Mouse (Mus musculus) heart, postnatal 0 days (tissue): ENCODE measurements around the gene Acta2. TPM values are rescaled to one million over a fixed set of nuclear protein-coding genes. Genes with fewer than 3 reads are reported as not detected.

Source experiments
- ATAC-seq: fragments of 200-750 bp; cut with Nextera tagmentation; 2 replicates; pipeline ENCODE4 v1.8.0; 2017; ENCODE audit warnings: low read depth, moderate number of reproducible peaks, moderate library complexity; ENCODE audit not compliant: insufficient read depth
- DNase-seq: peaks from one replicate; pipeline ENCODE4 v3.0.0-alpha.2; 2016; ENCODE audit warnings: low spot score
- H3K27ac ChIP-seq: fragments of 300-500 bp; sonication (generic); 2 replicates; pipeline ENCODE4 v1.5.1; 2014; ENCODE audit warnings: low read depth, mild to moderate bottlenecking
- H3K27me3 ChIP-seq: fragments of 300-500 bp; sonication (generic); 2 replicates; pipeline ENCODE4 v1.6.1; 2014; ENCODE audit warnings: low read length, mixed read lengths; ENCODE audit not compliant: control insufficient read depth, insufficient read depth
- H3K36me3 ChIP-seq: fragments of 300-500 bp; sonication (generic); replicated peaks from 2 replicates; pipeline ENCODE4 v1.6.1; 2014; ENCODE audit warnings: low read length, mixed read lengths; ENCODE audit not compliant: control insufficient read depth, insufficient read depth
- H3K4me1 ChIP-seq: fragments of 300-500 bp; sonication (generic); 2 replicates; pipeline ENCODE4 v1.6.1; 2014; ENCODE audit warnings: antibody characterized with exemption; ENCODE audit not compliant: control insufficient read depth, insufficient read depth
- H3K4me2 ChIP-seq: fragments of 300-500 bp; sonication (generic); 2 replicates; pipeline ENCODE4 v1.6.1; 2014; ENCODE audit warnings: low read depth, mild to moderate bottlenecking, low read length, moderate library complexity
- H3K4me3 ChIP-seq: fragments of 300-500 bp; sonication (generic); 2 replicates; pipeline ENCODE4 v1.5.1; 2014; ENCODE audit warnings: low read depth, low read length
- H3K9ac ChIP-seq: fragments of 300-500 bp; sonication (generic); replicated peaks from 2 replicates; pipeline ENCODE4 v1.6.1; 2014; ENCODE audit warnings: low read depth, low read length, mixed read lengths
- H3K9me3 ChIP-seq: fragments of 300-500 bp; sonication (generic); replicated peaks from 2 replicates; pipeline ENCODE4 v1.6.1; 2016; ENCODE audit warnings: low read length; ENCODE audit not compliant: control insufficient read depth
- CTCF ChIP-seq: IDR thresholded peaks from 2 replicates; pipeline ENCODE4 v1.5.1; 2016; ENCODE audit warnings: antibody characterized with exemption, control low read depth, low read depth
- EP300 ChIP-seq: IDR thresholded peaks from 2 replicates; pipeline ENCODE4 v1.6.1; 2016; ENCODE audit warnings: antibody characterized with exemption, low read depth
- WGBS: fragments of 180-500 bp; shearing (Covaris S2); extraction: QIAGEN DNeasy Blood & Tissue Kit; methylation state at CpG from one replicate; pipeline ENCODE4 v1.1.7; 2014; 5-methylcytosine and 5-hydroxymethylcytosine counted together
- polyA plus RNA-seq: library from polyadenylated mRNA; unstranded; fragments of >200 nt; fragmentation: Nextera tagmentation; extraction: Ambion mirVana; gene quantifications from 2 replicates; pipeline ENCODE4 v1.2.1, GENCODE M21; 2015
- total RNA-seq: library from RNA; depleted of rRNA; stranded (reverse); fragments of >200 nt; gene quantifications from 2 replicates; pipeline ENCODE4 v1.2.3, GENCODE M21; 2014; ENCODE audit warnings: low replicate concordance

Acta2 gene
- total and polyA plus RNA-seq, 2 experiments from 2014 or later = 1,307 to 1,327 TPM

DNA sequence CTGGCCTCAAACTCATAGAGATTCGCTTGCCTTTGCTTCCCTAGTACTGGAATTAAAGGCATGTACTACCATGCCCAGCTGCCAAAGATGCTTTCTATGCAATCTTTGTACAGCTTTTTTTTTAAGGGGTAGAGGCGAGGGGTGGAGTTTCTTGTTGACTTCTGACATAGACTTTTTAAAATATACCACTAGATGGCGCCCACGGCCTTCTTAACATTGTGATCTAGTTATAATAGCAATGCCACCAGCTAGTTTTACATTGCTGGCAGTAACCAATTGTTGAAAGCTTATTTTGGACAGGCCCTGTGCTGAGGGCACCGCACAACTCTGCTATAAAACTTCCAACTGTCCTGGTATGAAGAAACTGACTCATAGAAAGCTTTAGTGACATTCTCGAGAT, 11.3 kb downstream of the Acta2 start:
- Histone ChIP-seq H3K9me3 (no peaks in the 10 kb centered on the region), H3K9ac (no peak overlapping the region), H3K4me1 (no peaks in the 10 kb centered on the region), H3K27ac (no peak overlapping the region), H3K4me3 (no peak overlapping the region), H3K27me3 (no peaks in the 10 kb centered on the region), H3K4me2 (no peak overlapping the region), H3K36me3 (peaks cover 76% of the 10 kb centered on the region)
- 17% methylated on average over 6 of the region's 6 CpGs for WGBS
- 0 out of 2 replicates have a peak, but pooled peaks have one; percentile 15 for ATAC-seq
- TF ChIP-seq EP300 (no peak), CTCF (peak; percentile 62)
- peak; percentile 76 for DNase-seq

DNA sequence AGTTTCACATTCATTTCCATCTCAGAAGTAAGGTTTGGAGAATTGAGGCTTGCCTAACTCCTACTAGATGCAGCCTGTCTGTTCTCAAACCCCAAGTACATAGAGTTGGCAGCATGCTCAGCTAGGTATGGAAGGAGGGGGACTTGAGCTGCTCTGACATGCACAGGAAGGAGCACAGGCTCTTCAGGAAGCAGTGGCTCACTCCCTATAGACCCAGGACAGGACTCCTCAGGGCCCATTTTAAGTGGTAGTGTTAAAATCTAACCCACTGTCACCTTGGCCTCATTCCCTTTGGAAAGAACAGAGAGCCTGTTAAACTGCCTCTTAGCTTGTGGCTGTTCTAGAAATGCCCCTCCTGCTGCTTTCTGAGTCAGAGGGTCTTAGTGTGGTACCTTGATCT, 12.5 kb downstream of the Acta2 start:
- no peak for DNase-seq
- TF ChIP-seq CTCF (no peak), EP300 (no peak)
- H3K9ac ChIP-seq = no peak overlapping the region
- no peak overlapping the region for H3K4me2 ChIP-seq
- H3K27ac ChIP-seq = no peak overlapping the region
- H3K9me3 ChIP-seq = no peaks in the 10 kb centered on the region
- H3K4me1 ChIP-seq = no peaks in the 10 kb centered on the region
- no peak for ATAC-seq
- H3K36me3 ChIP-seq = peaks cover 68% of the 10 kb centered on the region
- no peaks in the 10 kb centered on the region for H3K27me3 ChIP-seq
- H3K4me3 ChIP-seq = no peak overlapping the region

DNA sequence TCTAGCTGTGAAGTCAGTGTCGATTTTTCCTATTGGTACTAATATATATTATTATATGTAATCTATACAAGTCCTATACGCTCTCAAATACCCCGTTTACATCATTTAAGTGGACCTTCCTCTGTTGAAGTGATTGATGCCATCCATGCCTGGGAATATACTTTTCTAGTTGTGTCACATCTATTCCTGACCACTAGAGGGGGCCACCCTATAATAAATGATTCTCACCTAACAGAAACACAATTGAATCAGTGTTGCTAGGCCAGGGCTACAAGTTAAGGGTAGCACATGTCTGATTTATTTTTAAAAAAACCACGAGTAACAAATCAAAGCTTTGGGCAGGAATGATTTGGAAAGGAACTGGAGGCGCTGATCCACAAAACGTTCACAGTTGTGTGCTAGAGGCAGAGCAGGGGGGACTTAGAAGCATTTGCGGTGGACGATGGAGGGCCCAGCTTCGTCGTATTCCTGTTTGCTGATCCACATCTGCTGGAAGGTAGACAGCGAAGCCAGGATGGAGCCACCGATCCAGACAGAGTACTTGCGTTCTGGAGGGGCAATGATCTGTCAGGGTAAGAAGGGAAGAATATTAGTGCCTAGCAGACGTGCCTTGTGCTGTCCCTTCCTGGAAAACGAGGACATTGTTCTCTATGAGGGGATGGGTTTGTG, 14.0 kb downstream of the Acta2 start:
- Histone ChIP-seq H3K27ac (no peak overlapping the region), H3K36me3 (peaks cover 54% of the 10 kb centered on the region), H3K4me1 (no peaks in the 10 kb centered on the region), H3K4me3 (no peak overlapping the region), H3K9me3 (no peaks in the 10 kb centered on the region), H3K27me3 (no peaks in the 10 kb centered on the region), H3K9ac (no peak overlapping the region), H3K4me2 (no peak overlapping the region)
- no peak for ATAC-seq
- 61% methylated on average over 15 of the region's 15 CpGs for WGBS
- DNase-seq = peak; percentile 50
- peak; percentile 68 for TF ChIP-seq CTCF
- no peak for TF ChIP-seq EP300

DNA sequence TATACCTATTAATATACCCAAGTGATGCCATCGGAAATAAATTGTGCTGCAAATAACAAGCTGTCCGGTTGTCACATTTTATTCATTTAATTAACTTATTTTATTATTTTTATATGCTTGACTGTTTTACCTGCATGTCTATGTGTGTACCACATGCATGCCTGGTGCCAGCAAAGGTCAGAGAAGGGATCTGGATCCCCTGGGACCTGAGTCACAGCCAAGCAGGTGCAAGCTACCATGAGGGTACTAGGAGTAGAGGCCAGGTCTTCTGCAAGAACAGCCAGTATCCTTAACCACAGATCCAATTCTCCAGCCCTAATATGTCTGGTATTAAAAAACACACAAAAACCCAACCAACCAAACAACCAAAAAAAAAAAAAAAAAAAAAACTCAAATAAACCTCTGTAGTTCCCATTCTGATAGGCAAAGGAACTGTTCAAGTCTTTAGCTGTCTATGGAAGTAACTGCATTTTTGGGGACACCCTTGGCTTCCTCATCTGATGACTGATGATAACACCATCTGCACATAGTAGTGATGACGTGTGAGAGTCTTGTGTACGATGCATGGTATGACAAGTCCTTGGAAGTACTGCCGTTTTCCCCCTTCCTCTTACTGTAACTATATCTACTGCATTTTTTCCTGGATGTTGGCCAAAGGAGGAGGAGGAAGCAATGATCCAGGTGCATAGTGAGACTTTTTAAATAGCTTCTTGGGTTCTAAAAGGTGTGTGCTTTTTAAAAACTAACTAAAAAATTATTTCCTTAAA, 14.9 kb downstream of the Acta2 start:
- ATAC-seq = no peak
- H3K4me1 ChIP-seq = no peaks in the 10 kb centered on the region
- no peak overlapping the region for H3K4me3 ChIP-seq
- H3K27ac ChIP-seq = no peak overlapping the region
- TF ChIP-seq CTCF (no peak), EP300 (no peak)
- WGBS = 53% methylated on average over 5 of the region's 5 CpGs
- H3K9ac ChIP-seq = no peak overlapping the region
- no peaks in the 10 kb centered on the region for H3K27me3 ChIP-seq
- peaks cover 44% of the 10 kb centered on the region for H3K36me3 ChIP-seq
- H3K9me3 ChIP-seq = no peaks in the 10 kb centered on the region
- no peak overlapping the region for H3K4me2 ChIP-seq
- no peak for DNase-seq

DNA sequence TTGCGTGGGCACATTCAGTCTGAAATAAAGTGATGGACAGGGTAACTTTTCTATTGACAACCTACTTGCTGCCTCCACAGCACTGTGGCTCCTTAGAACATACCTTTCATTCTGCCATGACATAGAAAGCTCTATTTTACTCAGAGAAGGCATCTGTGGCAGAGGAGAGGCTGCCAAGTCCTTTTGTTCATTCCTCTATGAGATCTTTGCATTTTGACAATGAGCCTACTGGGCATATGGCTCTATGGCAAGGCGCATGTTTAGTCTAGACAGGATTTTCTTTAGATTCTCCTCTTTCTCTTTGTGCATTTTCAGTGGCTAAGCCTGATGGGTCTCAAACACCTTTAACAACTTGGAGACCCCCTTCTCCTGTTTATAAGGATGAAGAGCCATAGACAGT, 17.6 kb downstream of the Acta2 start:
- Histone ChIP-seq H3K9ac (no peak overlapping the region), H3K27me3 (no peaks in the 10 kb centered on the region), H3K27ac (no peak overlapping the region), H3K9me3 (no peaks in the 10 kb centered on the region), H3K36me3 (peaks cover 17% of the 10 kb centered on the region), H3K4me1 (no peaks in the 10 kb centered on the region), H3K4me3 (no peak overlapping the region), H3K4me2 (no peak overlapping the region)
- TF ChIP-seq EP300 (no peak), CTCF (no peak)
- 97% methylated on average over 2 of the region's 2 CpGs for WGBS
- no peak for DNase-seq
- ATAC-seq = no peak
